Mouse (Mus musculus) kidney, adult 2 months (tissue): ENCODE measurements around the gene 2610002M06Rik.

ENCODE experiments used
- CTCF ChIP-seq: fragments of 200-500 bp; conservative IDR thresholded peaks from 2 replicates; pipeline ENCODE4 v1.5.1; 2011; ENCODE audit warnings: low read depth, mild to moderate bottlenecking, control low read depth, low read length, moderate library complexity, mixed read lengths; ENCODE audit not compliant: insufficient read depth, insufficient read length
- POLR2A ChIP-seq: fragments of 200-500 bp; IDR thresholded peaks from one replicate; pipeline ENCODE4 v1.6.1; 2011; ENCODE audit warnings: low read depth, low read length, control low read depth

DNA sequence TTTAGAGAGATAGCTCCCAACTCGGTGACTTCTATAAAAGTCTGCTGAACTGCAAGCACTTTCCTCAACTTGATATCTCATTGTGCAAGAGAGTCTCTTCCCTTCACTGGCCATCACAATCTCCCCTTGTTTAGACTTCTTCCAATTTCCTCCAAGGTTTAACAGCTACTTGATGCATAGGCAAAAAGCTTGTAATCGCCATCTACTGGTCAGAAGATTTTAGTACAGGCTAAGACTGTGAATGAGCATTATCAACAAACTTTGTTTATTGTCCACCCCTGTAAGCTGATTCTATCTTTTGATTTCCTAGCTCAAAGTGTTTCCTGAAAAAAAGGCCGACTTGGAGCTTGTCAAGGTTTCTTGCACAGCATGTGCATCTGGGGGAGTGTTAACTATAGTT is 48.2 kb downstream of the 2610002M06Rik start:
- no peak for TF ChIP-seq CTCF
- no peak for TF ChIP-seq POLR2A
